Mouse (Mus musculus): ENCODE results near the gene Il20rb.

DNA sequence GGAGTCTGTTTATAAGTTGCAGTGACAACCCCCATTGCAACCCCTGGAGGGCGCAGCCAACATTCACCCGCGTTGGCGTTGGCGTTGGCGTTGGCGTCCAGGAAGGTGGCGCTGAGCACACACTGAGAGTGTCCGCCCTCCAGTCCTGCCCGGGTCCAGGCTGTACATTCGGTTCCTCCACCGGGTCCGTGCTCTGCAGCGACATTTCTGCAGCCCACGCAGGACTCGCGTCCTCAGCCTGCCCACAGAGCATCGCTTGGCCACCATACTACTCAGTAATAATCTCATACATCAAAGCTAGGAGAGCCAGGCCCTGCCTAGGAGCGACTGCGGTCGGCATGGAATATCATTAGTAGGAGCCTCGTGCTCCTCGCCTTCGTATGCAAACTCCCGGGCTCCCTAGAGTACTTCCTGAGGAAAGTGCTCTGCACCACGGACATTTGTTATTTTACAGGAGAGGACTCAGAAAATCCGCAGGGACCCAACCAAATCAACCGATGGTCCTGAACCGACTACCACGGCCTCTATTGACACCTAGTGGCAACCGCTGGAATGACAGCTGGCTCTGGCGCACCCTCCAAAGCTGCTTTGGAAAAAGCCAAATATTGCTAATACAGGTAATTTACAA is 40.4 kb downstream of the Il20rb start:
- TF ChIP-seq CTCF (IDR thresholded peaks at IDR 0.05; ENCODE audit: low read depth) (peak; percentile 86), EP300 (optimal IDR thresholded peaks at IDR 0.05) (no peak)
